Mouse (Mus musculus) liver, postnatal 0 days (tissue): Measurements from ENCODE around the gene Dscaml1. TPM values are rescaled to one million over a fixed set of nuclear protein-coding genes. Genes with fewer than 3 reads are reported as not detected.

Source experiments
- ATAC-seq: fragments of 200-750 bp; cut with Nextera tagmentation; 2 replicates; pipeline ENCODE4 v1.8.0; 2017; ENCODE audit warnings: mild to moderate bottlenecking, moderate library complexity
- DNase-seq: peaks from one replicate; pipeline ENCODE4 v3.0.0-alpha.2; 2016
- H3K27ac ChIP-seq: fragments of 300-500 bp; sonication (generic); 2 replicates; pipeline ENCODE4 v1.5.1; 2014; ENCODE audit warnings: antibody characterized with exemption, moderate library complexity, mild to moderate bottlenecking, low read depth
- H3K27me3 ChIP-seq: fragments of 300-500 bp; sonication (generic); 2 replicates; pipeline ENCODE4 v1.6.1; 2014; ENCODE audit warnings: low read length, control low read depth, mixed read lengths; ENCODE audit not compliant: insufficient read depth
- H3K36me3 ChIP-seq: fragments of 300-500 bp; sonication (generic); replicated peaks from 2 replicates; pipeline ENCODE4 v1.6.1; 2014; ENCODE audit warnings: mild to moderate bottlenecking, control low read depth, low read length, moderate library complexity, mixed read lengths; ENCODE audit not compliant: insufficient read depth
- H3K4me1 ChIP-seq: fragments of 300-500 bp; sonication (generic); 2 replicates; pipeline ENCODE4 v1.6.1; 2014; ENCODE audit warnings: antibody characterized with exemption, mild to moderate bottlenecking, control low read depth; ENCODE audit not compliant: insufficient read depth
- H3K4me2 ChIP-seq: fragments of 300-500 bp; sonication (generic); 2 replicates; pipeline ENCODE4 v1.6.1; 2014; ENCODE audit warnings: low read depth, mild to moderate bottlenecking, low read length, moderate library complexity, mixed read lengths
- H3K4me3 ChIP-seq: fragments of 300-500 bp; sonication (generic); 2 replicates; pipeline ENCODE4 v1.5.1; 2014; ENCODE audit warnings: low read depth, low read length
- H3K9ac ChIP-seq: fragments of 300-500 bp; sonication (generic); replicated peaks from 2 replicates; pipeline ENCODE4 v1.6.1; 2014; ENCODE audit warnings: mild to moderate bottlenecking, moderate library complexity
- H3K9me3 ChIP-seq: fragments of 300-500 bp; sonication (generic); 2 replicates; pipeline ENCODE4 v1.6.1; 2016; ENCODE audit warnings: mild to moderate bottlenecking, control low read depth, low read length, mixed read lengths
- CTCF ChIP-seq: sonication (generic); IDR thresholded peaks from 2 replicates; pipeline ENCODE4 v1.5.1; 2016; ENCODE audit warnings: antibody characterized with exemption, low read depth
- EP300 ChIP-seq: IDR thresholded peaks from 2 replicates; pipeline ENCODE4 v1.6.1; 2016; ENCODE audit warnings: antibody characterized with exemption, low read depth, mild to moderate bottlenecking
- WGBS: fragments of 180-500 bp; shearing (Covaris S2); extraction: QIAGEN DNeasy Blood & Tissue Kit; methylation state at CpG from one replicate; pipeline ENCODE4 v1.1.7; 2014; ENCODE audit not compliant: insufficient replicate concordance; 5-methylcytosine and 5-hydroxymethylcytosine counted together
- polyA plus RNA-seq: library from polyadenylated mRNA; unstranded; fragments of >200 nt; fragmentation: Nextera tagmentation; extraction: Ambion mirVana; gene quantifications from 2 replicates; pipeline ENCODE4 v1.2.1, GENCODE M21; 2015

Gene Dscaml1
- polyA plus RNA-seq, 1 experiment from 2014 or later = not detected

GRCm38 (mm10) chr9:45608097-45609031, 181.9 kb downstream of the Dscaml1 start:
- TF ChIP-seq CTCF (no peak), EP300 (no peak)
- no peak for ATAC-seq
- 35% methylated on average over 13 of the region's 13 CpGs for WGBS

GRCm38 (mm10) chr9:45610336-45611060, 184.1 kb downstream of the Dscaml1 start:
- Histone ChIP-seq H3K4me3 (no peak overlapping the region), H3K27me3 (no peaks in the 10 kb centered on the region), H3K4me1 (no peaks in the 10 kb centered on the region), H3K9me3 (no peaks in the 10 kb centered on the region), H3K9ac (no peak overlapping the region), H3K4me2 (no peak overlapping the region), H3K36me3 (no peaks in the 10 kb centered on the region), H3K27ac (no peak overlapping the region)
- TF ChIP-seq CTCF (no peak), EP300 (no peak)
- no peak for DNase-seq
- ATAC-seq = no peak
- 68% methylated on average over 11 of the region's 11 CpGs for WGBS

More at GRCm38 (mm10) chr9:45608097-45609031, 181.9 kb downstream of the Dscaml1 start:
- no peaks in the 10 kb centered on the region for H3K9me3 ChIP-seq
- no peak for DNase-seq
- no peak overlapping the region for H3K9ac ChIP-seq
- H3K4me3 ChIP-seq = no peak overlapping the region
- H3K36me3 ChIP-seq = no peaks in the 10 kb centered on the region
- no peak overlapping the region for H3K27ac ChIP-seq
- H3K4me1 ChIP-seq = no peaks in the 10 kb centered on the region
- H3K4me2 ChIP-seq = no peak overlapping the region
- H3K27me3 ChIP-seq = no peaks in the 10 kb centered on the region

- H3K36me3 ChIP-seq = no peaks in the 10 kb centered on the region
- H3K27ac ChIP-seq = no peak overlapping the region
- no peak overlapping the region for H3K9ac ChIP-seq
- no peak for ATAC-seq
- WGBS = 64% methylated on average over 1 of the region's 1 CpGs
- no peak for DNase-seq
- no peaks in the 10 kb centered on the region for H3K4me1 ChIP-seq
- no peaks in the 10 kb centered on the region for H3K27me3 ChIP-seq
- no peaks in the 10 kb centered on the region for H3K9me3 ChIP-seq
- TF ChIP-seq CTCF (no peak), EP300 (no peak)
- H3K4me2 ChIP-seq = no peak overlapping the region
- no peak overlapping the region for H3K4me3 ChIP-seq
Observed at GRCm38 (mm10) chr9:45614616-45615015, 188.2 kb downstream of the Dscaml1 start.

GRCm38 (mm10) chr9:45617889-45618288, 191.5 kb downstream of the Dscaml1 start:
- no peaks in the 10 kb centered on the region for H3K9me3 ChIP-seq
- 88% methylated on average over 10 of the region's 10 CpGs for WGBS
- H3K27me3 ChIP-seq = no peaks in the 10 kb centered on the region
- no peak for DNase-seq
- no peak overlapping the region for H3K4me2 ChIP-seq
- H3K27ac ChIP-seq = no peak overlapping the region
- H3K9ac ChIP-seq = no peak overlapping the region
- H3K4me3 ChIP-seq = no peak overlapping the region
- ATAC-seq = no peak
- H3K4me1 ChIP-seq = no peaks in the 10 kb centered on the region
- H3K36me3 ChIP-seq = no peaks in the 10 kb centered on the region
- TF ChIP-seq EP300 = no peak

GRCm38 (mm10) chr9:45618443-45618842, 192.0 kb downstream of the Dscaml1 start:
- no peak overlapping the region for H3K9ac ChIP-seq
- no peak overlapping the region for H3K27ac ChIP-seq
- TF ChIP-seq CTCF (no peak), EP300 (no peak)
- ATAC-seq = no peak
- DNase-seq = no peak
- 78% methylated on average over 7 of the region's 7 CpGs for WGBS
- no peaks in the 10 kb centered on the region for H3K27me3 ChIP-seq
- H3K4me3 ChIP-seq = no peak overlapping the region
- H3K9me3 ChIP-seq = no peaks in the 10 kb centered on the region
- H3K4me2 ChIP-seq = no peak overlapping the region
- no peaks in the 10 kb centered on the region for H3K36me3 ChIP-seq
- no peaks in the 10 kb centered on the region for H3K4me1 ChIP-seq

GRCm38 (mm10) chr9:45620049-45620448, 193.6 kb downstream of the Dscaml1 start:
- no peaks in the 10 kb centered on the region for H3K9me3 ChIP-seq
- H3K4me3 ChIP-seq = no peak overlapping the region
- no peak overlapping the region for H3K4me2 ChIP-seq
- H3K9ac ChIP-seq = no peak overlapping the region
- TF ChIP-seq CTCF (no peak), EP300 (no peak)
- no peaks in the 10 kb centered on the region for H3K27me3 ChIP-seq
- no peaks in the 10 kb centered on the region for H3K36me3 ChIP-seq
- no peak for ATAC-seq
- no peak overlapping the region for H3K27ac ChIP-seq
- no peak for DNase-seq
- no peaks in the 10 kb centered on the region for H3K4me1 ChIP-seq
- 46% methylated on average over 9 of the region's 9 CpGs for WGBS
